Mouse (Mus musculus): ENCODE measurements at regions not wholly inside any gene's neighbourhood (a gene's known extent, or its start where the extent isn't known, plus 50 kb on each side); places are given as distances from the start of the nearest gene placed in this dataset.

DNA sequence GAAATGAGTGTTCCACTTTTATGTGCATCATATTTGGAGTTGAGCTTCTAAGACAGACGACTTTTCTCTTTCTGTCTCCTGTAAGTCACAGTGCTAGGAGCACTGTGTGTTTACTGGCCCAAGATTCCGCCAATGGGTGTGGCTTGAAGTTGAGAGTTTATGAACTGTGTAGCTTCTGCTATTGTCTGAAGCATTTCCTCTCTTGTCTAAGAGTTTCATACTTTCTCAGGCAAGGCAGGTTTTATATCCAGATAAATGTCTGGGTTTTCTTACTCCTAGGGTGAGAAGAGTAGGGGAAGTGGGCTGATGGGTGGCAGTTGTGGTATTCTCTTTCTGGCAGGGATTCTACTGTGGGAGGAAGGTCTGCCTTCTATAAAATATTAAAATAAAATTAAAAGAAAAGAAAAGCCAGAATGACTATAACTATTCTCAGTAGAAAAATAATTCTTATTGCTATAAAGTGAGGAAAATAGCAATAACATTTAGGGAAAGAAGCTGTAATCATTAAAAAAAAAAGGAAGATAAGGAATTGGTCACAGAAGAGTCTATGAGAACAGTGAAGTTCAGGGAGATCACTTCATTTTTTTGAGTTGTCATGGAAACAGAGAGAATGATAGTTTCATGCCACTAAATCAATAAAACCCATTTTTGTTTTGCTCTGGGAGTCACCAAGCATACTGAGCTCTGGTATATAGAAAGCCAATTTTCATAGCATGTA is 147.9 kb upstream of the Cdkn2b start:
- 32% methylated on average over 2 of the region's 2 CpGs for WGBS
- no peak for TF ChIP-seq CTCF (IDR thresholded peaks at IDR 0.05; ENCODE audit: insufficient read depth, low read length)
- TF ChIP-seq POLR2A (IDR thresholded peaks at IDR 0.05; ENCODE audit: borderline replicate concordance, extremely low read depth, low read depth, low read length) = no peak
- no peak for DNase-seq
- Histone ChIP-seq H3K4me3 (replicated peaks; ENCODE audit: extremely low read depth, low read depth, low read length) (no peak overlapping the region), H3K4me1 (ENCODE audit: control insufficient read depth, insufficient read depth, low read length) (peaks cover 4% of the 10 kb centered on the region; the same call in 1 of the 2 replicates)

GRCm38 (mm10) chr4:89457861-89458260 is 147.0 kb upstream of the Cdkn2b start:
- 52% methylated on average over 2 of the region's 2 CpGs for WGBS
- no peak for DNase-seq
- H3K4me1 ChIP-seq (ENCODE audit: control insufficient read depth, insufficient read depth, low read length) = peaks cover 4% of the 10 kb centered on the region; the same call in 1 of the 2 replicates
- TF ChIP-seq POLR2A (IDR thresholded peaks at IDR 0.05; ENCODE audit: borderline replicate concordance, extremely low read depth, low read depth, low read length) = no peak
- no peak for TF ChIP-seq CTCF (IDR thresholded peaks at IDR 0.05; ENCODE audit: insufficient read depth, low read length)
- no peak overlapping the region for H3K4me3 ChIP-seq (replicated peaks; ENCODE audit: extremely low read depth, low read depth, low read length)

- no peak for DNase-seq
- peaks cover 4% of the 10 kb centered on the region; the same call in 1 of the 2 replicates for H3K4me1 ChIP-seq (ENCODE audit: control insufficient read depth, insufficient read depth, low read length)
- WGBS = 91% methylated on average over 5 of the region's 5 CpGs
- no peak overlapping the region for H3K4me3 ChIP-seq (replicated peaks; ENCODE audit: extremely low read depth, low read depth, low read length)
- TF ChIP-seq CTCF (IDR thresholded peaks at IDR 0.05; ENCODE audit: insufficient read depth, low read length) = no peak
Measured at GRCm38 (mm10) chr4:89454926-89455325, 144.1 kb upstream of the Cdkn2b start.

DNA sequence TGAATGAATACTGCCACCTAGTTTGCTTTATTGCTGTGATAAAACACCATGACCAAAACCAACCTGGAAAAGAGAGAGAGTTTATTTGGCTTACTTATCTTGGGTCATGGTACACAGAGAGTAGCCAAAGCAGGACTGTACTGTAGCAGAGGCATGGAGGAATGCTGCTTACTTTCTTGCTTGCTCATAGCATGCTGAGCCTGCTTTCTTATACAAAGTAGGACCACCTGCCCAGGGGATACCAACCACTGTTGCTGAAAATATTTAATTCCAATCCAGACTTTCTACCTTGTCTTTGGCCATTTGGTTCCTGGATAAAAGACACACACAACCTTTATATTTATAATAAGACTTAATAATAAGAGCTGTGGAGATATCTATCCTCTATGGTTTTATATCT is 142.2 kb upstream of the Cdkn2b start:
- TF ChIP-seq POLR2A (IDR thresholded peaks at IDR 0.05; ENCODE audit: borderline replicate concordance, extremely low read depth, low read depth, low read length) (no peak), CTCF (IDR thresholded peaks at IDR 0.05; ENCODE audit: insufficient read depth, low read length) (no peak)
- no peak overlapping the region for H3K4me3 ChIP-seq (replicated peaks; ENCODE audit: extremely low read depth, low read depth, low read length)
- DNase-seq = no peak
- H3K4me1 ChIP-seq (ENCODE audit: control insufficient read depth, insufficient read depth, low read length) = no peaks in the 10 kb centered on the region

GRCm38 (mm10) chr4:89451741-89452140 is 140.9 kb upstream of the Cdkn2b start:
- WGBS = 65% methylated on average over 2 of the region's 2 CpGs
- no peak overlapping the region for H3K4me3 ChIP-seq (replicated peaks; ENCODE audit: extremely low read depth, low read depth, low read length)
- TF ChIP-seq CTCF (IDR thresholded peaks at IDR 0.05; ENCODE audit: insufficient read depth, low read length) = no peak
- TF ChIP-seq POLR2A (IDR thresholded peaks at IDR 0.05; ENCODE audit: borderline replicate concordance, extremely low read depth, low read depth, low read length) = no peak
- no peaks in the 10 kb centered on the region for H3K4me1 ChIP-seq (ENCODE audit: control insufficient read depth, insufficient read depth, low read length)
- DNase-seq = no peak

DNA sequence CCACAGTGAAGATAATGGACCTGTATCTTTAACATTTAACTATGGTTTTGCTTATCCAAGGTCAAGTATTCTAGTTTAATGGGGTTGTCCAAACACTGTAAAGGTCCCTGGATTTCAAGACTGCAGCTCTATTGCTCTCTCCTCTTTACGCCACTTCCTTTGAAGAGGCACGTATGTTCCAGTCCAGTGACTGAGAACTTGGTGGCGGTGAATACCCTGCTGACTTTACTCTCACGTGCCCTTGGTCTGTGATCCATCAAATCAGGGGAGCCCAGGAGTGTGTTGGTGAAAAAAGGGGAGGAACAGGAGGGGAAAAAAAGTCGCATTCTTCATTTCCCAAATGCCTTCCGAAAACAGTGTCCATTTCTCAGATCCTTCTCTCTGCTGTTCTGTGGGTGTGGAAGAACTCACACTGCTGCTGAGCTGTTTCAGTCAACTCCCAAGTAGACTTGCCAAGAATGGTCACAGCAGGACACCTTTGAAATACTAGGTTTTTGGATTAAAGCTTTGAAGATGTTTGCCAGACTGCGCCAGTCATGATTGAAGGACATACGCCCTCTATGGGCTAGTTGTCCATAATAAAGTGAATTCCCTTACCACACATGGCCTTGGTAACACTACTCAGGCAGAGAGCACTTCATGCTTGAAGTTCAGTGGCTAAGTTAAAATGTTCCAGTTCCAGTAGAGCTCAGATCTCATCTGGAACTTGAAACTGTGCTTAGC is 136.1 kb upstream of the Cdkn2b start:
- no peak for DNase-seq
- H3K4me1 ChIP-seq (ENCODE audit: control insufficient read depth, insufficient read depth, low read length) = peaks cover 7% of the 10 kb centered on the region
- 73% methylated on average over 8 of the region's 8 CpGs for WGBS
- no peak overlapping the region for H3K4me3 ChIP-seq (replicated peaks; ENCODE audit: extremely low read depth, low read depth, low read length)
- TF ChIP-seq CTCF (IDR thresholded peaks at IDR 0.05; ENCODE audit: insufficient read depth, low read length) = no peak
- TF ChIP-seq POLR2A (IDR thresholded peaks at IDR 0.05; ENCODE audit: borderline replicate concordance, extremely low read depth, low read depth, low read length) = no peak

DNA sequence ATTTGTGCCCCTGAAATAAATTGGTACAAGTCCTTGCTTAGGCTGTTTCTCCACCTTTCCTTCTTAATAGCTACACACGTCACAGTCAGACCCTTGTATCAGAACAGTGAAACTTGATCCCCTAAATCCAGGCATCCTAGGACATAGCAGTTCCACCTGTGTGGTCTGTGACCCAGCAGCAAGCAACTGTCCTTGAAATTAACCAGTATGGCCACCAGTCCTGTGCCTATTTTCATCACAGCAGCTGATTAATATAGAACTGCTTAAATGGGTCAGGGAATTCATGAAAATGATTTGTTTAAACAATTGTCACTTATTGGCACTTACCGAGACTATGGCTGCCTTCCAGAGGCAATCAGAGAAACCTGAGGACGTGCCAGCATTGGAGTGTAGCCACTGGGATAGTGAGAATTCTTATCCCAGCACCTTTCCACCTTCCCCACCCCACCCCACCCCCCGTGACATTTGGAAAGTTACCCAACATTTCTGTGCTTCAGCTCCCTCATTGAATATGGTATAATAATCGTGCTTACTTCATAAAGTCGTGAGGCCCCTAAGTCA is 135.4 kb upstream of the Cdkn2b start:
- peak; percentile 69 for DNase-seq
- Histone ChIP-seq H3K4me1 (ENCODE audit: control insufficient read depth, insufficient read depth, low read length) (peaks cover 7% of the 10 kb centered on the region), H3K4me3 (replicated peaks; ENCODE audit: extremely low read depth, low read depth, low read length) (no peak overlapping the region)
- 47% methylated on average over 6 of the region's 6 CpGs for WGBS
- TF ChIP-seq POLR2A (IDR thresholded peaks at IDR 0.05; ENCODE audit: borderline replicate concordance, extremely low read depth, low read depth, low read length) (no peak), CTCF (IDR thresholded peaks at IDR 0.05; ENCODE audit: insufficient read depth, low read length) (no peak)

DNA sequence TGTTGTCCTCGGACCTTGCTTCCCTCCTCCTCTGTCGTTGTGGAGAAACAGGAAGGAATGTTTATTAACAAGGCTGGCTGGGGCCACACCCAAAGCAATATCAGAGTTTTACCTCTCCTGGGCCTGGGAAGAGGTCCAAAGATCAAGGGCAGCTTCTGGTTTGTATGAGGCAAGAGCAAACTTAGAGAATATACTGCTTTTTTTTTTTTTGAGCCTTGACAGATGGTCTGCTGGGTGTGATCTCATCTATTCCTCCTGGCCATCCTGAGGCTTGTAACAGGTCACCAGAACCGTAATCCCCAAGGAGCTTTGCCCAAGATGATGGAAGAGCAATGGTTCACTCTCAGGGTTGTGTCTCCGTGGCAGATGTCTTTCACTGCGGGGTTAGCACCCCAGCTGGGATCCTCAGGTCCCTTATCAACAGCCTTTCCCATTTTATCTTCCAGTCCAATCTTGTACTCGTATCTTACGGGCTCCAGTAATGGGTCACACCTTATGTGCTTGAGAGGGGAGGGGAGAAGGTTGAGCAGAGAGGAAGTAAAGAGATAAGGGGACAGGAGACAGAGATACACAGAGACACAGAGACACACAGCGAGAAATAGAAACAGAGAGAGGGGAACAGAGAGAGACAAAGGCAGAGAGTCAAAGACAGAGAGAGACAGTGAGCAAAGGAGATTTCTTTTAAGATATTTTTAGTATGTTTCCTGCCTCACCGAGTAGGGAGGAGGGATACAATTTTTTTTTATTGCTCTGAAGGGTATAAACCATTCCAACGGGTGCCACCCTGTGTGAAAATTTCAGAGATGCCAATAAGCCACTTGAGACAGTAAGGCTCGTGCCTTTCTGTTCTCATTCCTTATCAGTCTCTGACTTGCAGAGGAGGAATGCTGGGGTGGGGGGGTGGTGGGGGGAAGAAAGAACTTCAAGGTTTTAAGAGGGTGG is 134.6 kb upstream of the Cdkn2b start:
- 16% methylated on average over 11 of the region's 11 CpGs for WGBS
- H3K4me3 ChIP-seq (replicated peaks; ENCODE audit: extremely low read depth, low read depth, low read length) = no peak overlapping the region
- peaks cover 7% of the 10 kb centered on the region for H3K4me1 ChIP-seq (ENCODE audit: control insufficient read depth, insufficient read depth, low read length)
- peak; percentile 41 for DNase-seq
- TF ChIP-seq CTCF (IDR thresholded peaks at IDR 0.05; ENCODE audit: insufficient read depth, low read length) (no peak), POLR2A (IDR thresholded peaks at IDR 0.05; ENCODE audit: borderline replicate concordance, extremely low read depth, low read depth, low read length) (no peak)

- H3K4me3 ChIP-seq (replicated peaks; ENCODE audit: extremely low read depth, low read depth, low read length) = no peak overlapping the region
- no peak for TF ChIP-seq CTCF (IDR thresholded peaks at IDR 0.05; ENCODE audit: insufficient read depth, low read length)
- 67% methylated on average over 1 of the region's 1 CpGs for WGBS
- peaks cover 7% of the 10 kb centered on the region for H3K4me1 ChIP-seq (ENCODE audit: control insufficient read depth, insufficient read depth, low read length)
- no peak for DNase-seq
Measured at GRCm38 (mm10) chr4:89442526-89442925, 131.7 kb upstream of the Cdkn2b start.
